Mouse (Mus musculus): ENCODE results near the gene Gmeb1.
"Not testable (repeated sequence)": the region's sequence is repeated elsewhere in the genome, so short reads cannot be mapped to it uniquely, and the experiment has no call there.

Gene Gmeb1

GRCm38 (mm10) chr4:132261514-132262357 lies at the start of gene Gmeb1:
Gene Gmeb1, minus strand, starts transcription at chr4:132261602.
- DNase-seq, result peak; percentile 98

DNA sequence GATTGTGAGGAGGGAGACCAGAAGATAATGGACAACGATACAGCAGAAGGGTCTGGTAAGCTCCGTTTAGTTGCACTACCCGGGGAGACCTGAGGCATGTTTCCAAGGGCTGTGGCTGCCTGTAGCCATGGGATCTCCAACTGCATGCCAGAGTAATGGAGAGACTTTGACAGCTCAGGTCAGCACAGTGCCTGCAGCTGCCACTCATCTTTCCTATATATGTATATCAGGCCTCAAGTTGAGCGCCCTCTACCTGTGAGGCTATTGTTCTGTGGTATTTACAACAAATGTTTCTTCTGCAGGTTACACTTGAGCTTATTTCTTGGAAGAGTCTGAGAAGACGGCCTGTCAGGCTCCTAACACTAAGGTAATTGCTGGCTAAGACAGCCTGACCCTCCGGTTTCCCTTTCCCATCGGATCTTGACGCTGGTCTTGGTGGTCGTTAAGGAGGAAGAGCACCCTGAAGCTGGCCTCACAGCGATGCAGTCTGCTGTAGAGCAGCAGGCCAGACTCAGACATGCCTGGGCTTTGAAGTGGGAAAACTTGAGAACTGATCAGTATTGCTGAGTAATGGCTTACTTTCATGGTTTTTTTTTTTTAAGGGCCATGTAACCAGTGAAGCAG lies 48.6 kb upstream of the Gmeb1 start:
- peak; percentile 95 for DNase-seq

- no peak for DNase-seq
Measured at GRCm38 (mm10) chr4:132309140-132309848, 47.9 kb upstream of the Gmeb1 start.

GRCm38 (mm10) chr4:132308437-132309139 lies 47.2 kb upstream of the Gmeb1 start:
- peak; percentile 99 for DNase-seq

- DNase-seq, result peak; percentile 91
Measured at GRCm38 (mm10) chr4:132306004-132306403, 44.6 kb upstream of the Gmeb1 start.

DNA sequence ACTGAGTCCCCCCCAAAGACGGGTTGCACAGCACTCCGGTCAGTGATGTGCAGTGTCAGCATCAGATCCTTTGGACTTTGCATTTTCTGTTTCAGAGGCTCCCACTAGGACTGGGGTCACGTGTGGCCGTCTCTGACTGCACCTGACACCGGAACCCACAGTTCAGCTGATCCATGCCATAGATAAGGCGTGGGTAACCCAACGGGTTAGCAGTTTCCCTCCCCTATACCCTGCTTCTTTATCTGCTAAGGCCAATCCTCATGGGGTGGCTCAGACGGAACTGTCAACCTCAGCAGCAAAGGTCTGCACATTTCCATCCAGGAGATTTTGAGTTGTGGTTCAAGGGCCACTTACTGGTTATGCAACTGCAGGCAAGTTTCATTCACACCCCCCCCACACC lies 43.9 kb upstream of the Gmeb1 start:
- DNase-seq, result no peak

- not testable (repeated sequence) for DNase-seq
Measured at GRCm38 (mm10) chr4:132303484-132303883, 42.1 kb upstream of the Gmeb1 start.

GRCm38 (mm10) chr4:132302939-132303479 lies 41.6 kb upstream of the Gmeb1 start, which contains the start of gene Rab42:
Gene Rab42, minus strand, starts transcription at chr4:132303385.
- peak; percentile 97 for DNase-seq

DNA sequence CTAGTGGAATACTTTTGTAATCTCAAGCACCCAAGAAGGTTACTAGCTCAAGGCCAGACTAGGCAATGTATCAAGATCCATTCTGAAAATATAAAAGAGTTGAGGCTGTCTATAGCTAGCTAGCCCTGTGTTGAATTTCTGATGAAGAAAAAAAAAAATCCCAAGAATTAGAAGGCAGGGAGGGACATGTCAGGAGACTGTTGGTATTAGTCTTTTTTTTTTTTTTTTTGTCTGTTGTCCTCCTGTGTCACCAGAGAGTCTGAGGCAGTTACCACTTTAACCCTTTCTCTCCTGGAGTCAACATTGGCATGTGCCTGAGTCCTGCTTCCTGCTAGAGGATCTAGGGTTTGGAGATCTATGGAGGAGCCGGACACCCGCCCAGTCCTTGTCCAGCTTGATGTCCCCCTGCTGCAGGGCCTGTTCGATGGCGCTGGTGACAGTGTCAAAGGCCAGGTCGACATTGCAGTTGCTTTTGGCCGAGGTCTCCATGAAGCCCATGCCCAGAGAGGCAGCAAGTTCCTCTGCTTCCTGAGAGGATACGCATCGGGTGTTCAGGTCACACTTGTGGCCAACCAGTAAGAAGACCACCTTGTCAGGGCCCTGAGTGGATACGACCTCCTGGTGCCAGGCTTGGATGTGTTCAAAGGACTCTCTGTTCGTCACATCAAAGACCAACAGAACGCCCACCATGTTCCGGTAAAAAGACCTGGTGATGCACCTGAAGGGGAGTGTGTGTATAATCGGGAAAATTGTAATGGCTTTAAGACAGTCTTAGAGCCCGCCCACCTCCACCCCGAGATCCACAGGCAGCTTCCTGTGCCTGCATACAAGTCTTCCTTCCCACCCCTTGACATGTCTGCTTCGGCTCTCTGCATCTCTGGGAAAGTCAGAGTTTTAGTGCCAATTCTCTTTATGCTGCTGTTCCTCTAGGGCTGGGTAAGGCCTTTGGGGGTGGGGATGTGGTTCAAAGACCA lies 40.9 kb upstream of the Gmeb1 start:
- DNase-seq, result peak; percentile 91

- DNase-seq, result peak; percentile 96
Measured at GRCm38 (mm10) chr4:132301486-132301885, 40.1 kb upstream of the Gmeb1 start.

DNA sequence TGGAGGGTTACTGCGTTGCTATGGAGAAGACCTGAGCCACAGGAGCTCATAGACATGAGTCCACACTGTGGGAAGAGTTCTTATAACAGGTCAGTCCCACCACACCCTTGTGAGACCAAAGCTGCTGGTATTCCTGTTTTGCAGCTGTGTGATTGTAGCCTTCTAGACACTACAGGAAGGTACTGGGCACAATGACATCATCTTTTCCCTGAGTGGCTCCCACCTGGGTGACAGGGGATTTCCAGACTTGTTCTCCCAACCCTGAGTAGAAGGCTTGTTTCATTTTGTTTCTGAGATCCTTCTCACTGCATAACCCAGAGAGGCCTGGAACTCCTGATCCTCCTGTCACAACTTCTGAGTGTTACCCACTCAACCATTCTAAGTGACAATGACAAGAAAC lies 38.4 kb upstream of the Gmeb1 start:
- DNase-seq, result no peak

DNA sequence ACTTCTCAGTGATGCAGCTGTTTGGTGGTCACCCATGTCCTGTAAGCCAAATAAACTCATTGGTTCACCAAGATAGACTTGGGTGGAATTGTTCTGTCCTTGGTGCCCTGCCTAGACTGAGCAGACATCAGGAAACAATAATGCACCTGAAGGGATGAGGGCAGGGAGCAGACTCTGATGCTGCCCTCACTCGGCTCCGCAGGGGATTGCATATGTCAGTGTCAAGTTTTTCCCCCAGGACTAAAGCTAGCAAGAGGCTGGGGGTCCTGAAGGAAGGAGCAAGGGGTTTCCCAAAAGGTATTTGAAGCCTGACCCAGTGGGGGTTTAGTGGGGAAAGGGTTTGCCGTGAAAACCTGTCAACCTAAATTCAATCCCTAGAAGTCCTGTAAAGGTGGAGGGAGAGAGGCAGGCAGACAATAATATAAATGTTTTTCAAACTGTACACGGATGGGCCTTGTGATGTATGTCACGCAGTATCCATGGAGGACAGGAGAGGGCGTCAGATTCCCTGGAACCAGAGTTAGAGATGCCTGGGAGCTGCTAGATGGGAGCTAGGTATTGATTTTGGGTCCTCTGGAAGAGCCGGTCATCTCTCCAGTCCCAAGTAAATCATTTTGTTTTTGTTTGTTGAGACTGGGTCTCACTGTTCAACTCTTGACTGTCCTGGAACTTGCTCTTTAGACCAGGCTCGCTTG lies 34.4 kb upstream of the Gmeb1 start:
- DNase-seq, result no peak

DNA sequence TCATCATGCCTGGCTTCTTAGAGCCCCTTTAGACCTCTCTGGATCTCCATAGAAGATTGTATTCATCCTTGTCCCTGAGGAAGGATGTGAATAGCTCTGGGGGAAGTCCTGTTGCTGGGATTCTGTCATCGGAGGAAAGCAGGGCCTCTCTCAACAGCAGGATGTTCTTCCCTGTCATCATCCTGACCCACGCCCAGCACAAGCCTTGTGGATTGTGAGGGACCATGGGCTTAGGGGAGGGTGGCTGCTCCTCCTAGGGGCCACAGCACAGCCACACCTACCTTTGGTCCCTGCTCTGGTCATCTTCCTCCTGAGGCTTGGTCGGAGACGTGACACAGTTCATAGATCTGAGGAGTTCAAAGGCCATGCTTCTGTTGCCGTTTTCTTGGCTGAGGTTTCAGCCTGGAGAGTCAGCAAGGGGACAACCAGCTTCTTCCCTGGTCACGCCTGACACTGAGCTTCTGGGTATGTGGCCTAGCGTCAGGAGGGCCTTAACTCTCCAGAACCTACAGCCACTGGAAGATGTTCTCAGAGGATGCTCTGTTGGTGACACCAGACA lies 32.4 kb upstream of the Gmeb1 start:
- peak; percentile 90 for DNase-seq

DNA sequence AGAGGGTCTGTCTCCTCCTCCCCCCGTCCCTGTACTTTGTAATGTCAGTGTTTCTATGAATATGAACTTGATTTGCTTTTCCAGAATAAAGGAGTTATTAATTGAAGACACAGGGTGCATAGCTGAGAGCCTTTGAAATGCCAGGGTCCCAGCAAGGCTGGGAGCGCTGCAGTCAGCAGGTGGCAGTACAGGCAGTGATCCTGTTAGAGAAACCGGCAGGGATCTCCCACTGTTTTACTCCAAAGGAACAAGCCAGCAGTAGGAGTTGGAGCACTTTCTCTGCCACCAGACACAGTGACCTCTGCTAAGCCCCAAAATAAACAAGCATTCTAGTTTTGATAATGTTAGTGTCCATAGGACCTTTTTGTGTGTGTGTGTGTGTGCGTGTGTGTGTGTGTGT lies 31.6 kb upstream of the Gmeb1 start:
- DNase-seq, result peak; percentile 93

DNA sequence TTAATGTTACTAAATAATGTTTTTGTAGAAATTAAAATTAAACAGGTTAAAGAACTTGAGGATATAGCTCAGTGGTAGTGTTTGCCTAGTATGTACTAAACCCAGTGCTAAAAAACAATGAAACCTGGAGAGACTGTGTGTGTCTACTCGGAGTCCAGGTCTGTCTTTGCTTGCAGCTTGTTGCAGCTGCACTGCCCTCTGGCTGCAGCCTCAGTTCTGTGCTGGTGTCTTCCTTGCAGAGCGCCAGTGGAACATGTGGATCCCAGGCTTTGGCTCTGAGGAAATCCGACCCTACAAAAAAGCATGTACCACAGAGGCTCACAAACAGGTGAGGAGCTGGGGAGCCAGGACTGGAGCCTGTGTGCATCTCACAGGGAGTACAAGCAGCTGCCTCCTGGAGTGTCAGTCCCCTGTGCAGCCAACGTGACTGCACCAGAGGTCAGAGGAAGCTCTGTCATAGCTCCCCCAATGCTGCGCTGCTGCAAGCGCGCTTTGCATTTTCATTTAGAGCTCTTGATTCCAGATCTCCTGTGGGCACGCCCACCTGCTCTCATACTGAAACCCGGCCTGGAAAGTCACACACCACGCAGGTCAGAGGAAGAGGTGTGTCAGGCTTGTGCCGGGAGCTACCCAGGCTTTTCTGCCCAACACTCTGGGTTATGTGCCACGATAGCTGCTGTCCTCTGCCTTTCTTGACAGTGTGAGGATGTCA lies 30.4 kb upstream of the Gmeb1 start:
- no peak for DNase-seq

- no peak for DNase-seq
Measured at GRCm38 (mm10) chr4:132291056-132291455, 29.7 kb upstream of the Gmeb1 start.

- not testable (repeated sequence) for DNase-seq
Measured at GRCm38 (mm10) chr4:132288840-132289239, 27.4 kb upstream of the Gmeb1 start.

GRCm38 (mm10) chr4:132275949-132276348 lies 14.5 kb upstream of the Gmeb1 start:
- no peak for DNase-seq

GRCm38 (mm10) chr4:132274156-132274862 lies 12.9 kb upstream of the Gmeb1 start, which contains the start of gene Taf12:
Gene Taf12, plus strand, starts transcription at chr4:132274375.
- DNase-seq, result peak; percentile 100
